Mouse (Mus musculus): ENCODE results near the gene Neto2. TPM values are rescaled to one million over a fixed set of nuclear protein-coding genes. Genes with fewer than 3 reads are reported as not detected.
"Not testable (repeated sequence)": the region's sequence is repeated elsewhere in the genome, so short reads cannot be mapped to it uniquely, and the experiment has no call there.

Neto2 gene
- polyA plus RNA-seq, 1 experiment from 2014 or later, result 32.1 TPM

DNA sequence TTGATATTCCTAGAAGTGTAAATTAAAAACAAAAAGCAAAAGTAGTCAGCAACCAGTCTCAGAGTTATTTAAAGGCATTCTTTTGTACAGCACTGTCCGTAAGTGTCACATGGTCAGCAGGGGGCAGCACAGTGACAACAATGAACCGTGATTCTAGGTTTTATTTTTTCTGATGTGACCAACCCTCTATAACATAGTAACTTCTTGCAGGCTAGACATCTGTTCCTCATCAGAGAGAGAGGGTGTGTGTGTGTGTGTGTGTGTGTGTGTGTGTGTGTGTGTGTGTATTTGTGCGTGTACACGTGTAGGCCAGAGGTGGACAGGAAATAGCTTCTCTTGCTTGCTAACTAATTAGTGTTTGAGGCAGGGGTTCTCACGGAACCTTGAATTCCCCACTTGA lies 38.7 kb downstream of the Neto2 start:
- no peaks in the 10 kb centered on the region for H3K9me3 ChIP-seq (ENCODE audit: control insufficient read depth, low read length)
- WGBS, result 75% methylated on average over 5 of the region's 5 CpGs
- H3K4me3 ChIP-seq (ENCODE audit: low read depth, low read length), result no peak overlapping the region
- H3K4me2 ChIP-seq (ENCODE audit: low read depth, low read length, severe bottlenecking), result no peak overlapping the region
- H3K9ac ChIP-seq (ENCODE audit: low read length), result no peak overlapping the region
- ATAC-seq (replicated peaks; ENCODE audit: low FRiP score) (no peak), DNase-seq (ENCODE audit: low spot score) (peak; percentile 68)
- H3K27ac ChIP-seq (ENCODE audit: low read depth, low read length), result no peak overlapping the region
- no peaks in the 10 kb centered on the region for H3K27me3 ChIP-seq (ENCODE audit: control insufficient read depth, insufficient read depth, low read length)
- no peaks in the 10 kb centered on the region for H3K36me3 ChIP-seq (ENCODE audit: control insufficient read depth, insufficient read depth, low read length)
- H3K4me1 ChIP-seq (replicated peaks; ENCODE audit: control insufficient read depth, insufficient read depth, low read length), result no peaks in the 10 kb centered on the region

DNA sequence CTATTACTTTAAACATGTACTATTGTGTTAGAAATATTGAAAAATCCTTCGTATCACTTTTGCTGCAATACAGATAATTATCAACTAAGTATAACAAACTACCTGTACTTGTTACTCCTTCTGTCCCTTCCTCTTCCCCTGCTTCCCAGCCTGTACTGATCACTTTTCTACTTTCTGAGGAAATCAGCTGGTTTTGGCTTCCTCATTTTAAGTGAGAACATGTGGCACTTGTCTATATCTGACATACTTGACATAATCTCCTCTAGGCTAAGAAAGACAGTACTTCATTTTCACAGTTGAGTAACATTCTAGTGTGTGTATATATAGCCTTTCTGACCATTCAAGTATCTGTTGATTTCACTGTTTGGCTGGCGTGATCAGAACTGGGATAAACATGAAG lies 49.5 kb downstream of the Neto2 start:
- Histone ChIP-seq H3K4me2 (ENCODE audit: low read depth, low read length, severe bottlenecking) (no peak overlapping the region), H3K36me3 (ENCODE audit: control insufficient read depth, insufficient read depth, low read length) (no peaks in the 10 kb centered on the region; the same call in 1 of the 2 replicates), H3K27me3 (ENCODE audit: control insufficient read depth, insufficient read depth, low read length) (no peaks in the 10 kb centered on the region), H3K4me1 (replicated peaks; ENCODE audit: control insufficient read depth, insufficient read depth, low read length) (no peaks in the 10 kb centered on the region), H3K9me3 (ENCODE audit: control insufficient read depth, low read length) (no peaks in the 10 kb centered on the region), H3K4me3 (ENCODE audit: low read depth, low read length) (no peak overlapping the region), H3K9ac (ENCODE audit: low read length) (no peak overlapping the region), H3K27ac (ENCODE audit: low read depth, low read length) (no peak overlapping the region)
- ATAC-seq (replicated peaks; ENCODE audit: low FRiP score), result no peak
- 91% methylated on average over 2 of the region's 2 CpGs for WGBS
- no peak for DNase-seq (ENCODE audit: low spot score)

DNA sequence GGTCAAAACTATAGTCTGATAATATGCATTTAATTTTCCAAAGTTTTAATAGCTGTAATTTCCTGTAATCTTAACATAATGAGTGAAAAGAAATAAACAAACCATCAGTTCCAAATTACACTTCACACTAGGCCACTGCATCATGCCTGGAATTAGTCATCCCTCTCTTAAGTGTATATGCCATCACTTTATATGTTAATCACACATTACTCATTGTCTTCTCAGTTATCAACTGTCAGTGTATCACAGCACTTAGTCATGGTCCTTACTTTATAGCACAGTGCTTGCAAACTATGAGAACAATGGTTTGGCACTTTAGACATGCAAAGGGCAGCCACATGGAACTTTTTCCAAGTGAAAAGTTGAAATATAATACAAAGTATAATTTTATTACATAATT lies 52.2 kb downstream of the Neto2 start:
- peaks cover 3% of the 10 kb centered on the region; the same call in 1 of the 2 replicates for H3K36me3 ChIP-seq (ENCODE audit: control insufficient read depth, insufficient read depth, low read length)
- ATAC-seq (replicated peaks; ENCODE audit: low FRiP score) (no peak), DNase-seq (ENCODE audit: low spot score) (no peak)

DNA sequence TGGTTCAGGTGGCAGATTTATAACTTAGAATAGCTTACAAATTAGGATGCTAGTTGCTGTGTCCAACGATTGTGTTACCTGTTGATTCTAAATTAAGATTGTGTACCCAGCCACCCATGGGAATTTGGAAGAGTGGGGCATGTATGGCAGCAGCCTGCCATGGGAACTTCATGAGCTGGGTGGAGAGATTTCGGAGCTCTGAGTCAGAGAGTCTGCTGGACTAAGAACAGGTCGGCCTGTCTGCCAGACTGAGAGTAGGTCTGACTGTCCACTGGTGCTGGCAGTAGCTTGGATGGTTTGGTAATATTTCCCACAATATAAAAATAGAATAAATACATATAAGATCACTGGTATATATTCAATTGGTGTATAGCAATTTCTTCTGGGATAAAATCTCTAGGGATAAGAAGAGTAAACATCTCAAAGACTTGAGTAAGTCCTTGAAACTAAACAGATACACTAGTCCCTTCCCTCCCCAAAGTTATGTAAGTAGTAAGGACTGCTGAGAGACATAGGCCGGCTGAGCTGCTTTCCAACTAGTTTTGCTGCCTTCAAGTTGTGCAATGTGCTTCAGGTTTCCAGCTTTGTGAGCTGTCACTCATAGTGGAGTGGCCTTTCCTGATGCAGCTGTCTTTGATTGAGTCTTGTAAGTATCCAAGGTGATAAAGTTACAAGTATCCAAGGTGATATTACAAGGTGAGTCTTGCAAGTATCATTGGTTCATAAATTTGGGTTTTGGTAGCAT lies 55.6 kb downstream of the Neto2 start:
- Histone ChIP-seq H3K36me3 (ENCODE audit: control insufficient read depth, insufficient read depth, low read length) (peaks cover 4% of the 10 kb centered on the region; the same call in 1 of the 2 replicates), H3K4me1 (replicated peaks; ENCODE audit: control insufficient read depth, insufficient read depth, low read length) (no peaks in the 10 kb centered on the region), H3K27ac (ENCODE audit: low read depth, low read length) (no peak overlapping the region), H3K4me3 (ENCODE audit: low read depth, low read length) (no peak overlapping the region), H3K27me3 (ENCODE audit: control insufficient read depth, insufficient read depth, low read length) (no peaks in the 10 kb centered on the region), H3K4me2 (ENCODE audit: low read depth, low read length, severe bottlenecking) (no peak overlapping the region), H3K9me3 (ENCODE audit: control insufficient read depth, low read length) (no peaks in the 10 kb centered on the region), H3K9ac (ENCODE audit: low read length) (no peak overlapping the region)
- 91% methylated on average over 4 of the region's 4 CpGs for WGBS
- ATAC-seq (replicated peaks; ENCODE audit: low FRiP score) (no peak), DNase-seq (ENCODE audit: low spot score) (no peak)

More for the DNA sequence above, 52.2 kb downstream of the Neto2 start:
- Histone ChIP-seq H3K4me3 (ENCODE audit: low read depth, low read length) (no peak overlapping the region), H3K27me3 (ENCODE audit: control insufficient read depth, insufficient read depth, low read length) (no peaks in the 10 kb centered on the region), H3K9me3 (ENCODE audit: control insufficient read depth, low read length) (no peaks in the 10 kb centered on the region), H3K4me2 (ENCODE audit: low read depth, low read length, severe bottlenecking) (no peak overlapping the region), H3K27ac (ENCODE audit: low read depth, low read length) (no peak overlapping the region), H3K4me1 (replicated peaks; ENCODE audit: control insufficient read depth, insufficient read depth, low read length) (no peaks in the 10 kb centered on the region), H3K9ac (ENCODE audit: low read length) (no peak overlapping the region)

DNA sequence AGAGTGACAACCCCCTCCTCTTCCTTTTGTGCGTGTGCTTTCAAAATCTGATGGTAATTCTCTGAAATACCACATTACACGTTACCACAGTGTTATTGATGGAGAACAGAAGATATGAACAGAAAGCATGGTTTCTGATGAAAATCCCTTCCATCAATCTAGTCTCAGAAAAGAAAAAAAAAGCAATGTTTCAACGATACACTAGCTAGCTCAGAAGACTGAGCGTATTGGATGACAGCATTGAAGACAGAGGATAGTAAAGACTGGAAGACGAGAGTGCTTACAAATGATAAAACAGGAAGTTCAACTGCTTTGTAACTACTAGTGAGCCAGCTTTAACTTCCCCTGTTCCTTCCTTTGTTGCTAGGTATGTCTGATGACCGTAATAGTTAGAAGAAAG lies 76.3 kb downstream of the Neto2 start:
- no peaks in the 10 kb centered on the region for H3K27me3 ChIP-seq (ENCODE audit: control insufficient read depth, insufficient read depth, low read length)
- H3K27ac ChIP-seq (ENCODE audit: low read depth, low read length), result no peak overlapping the region
- no peak overlapping the region for H3K4me3 ChIP-seq (ENCODE audit: low read depth, low read length)
- no peak overlapping the region for H3K4me2 ChIP-seq (ENCODE audit: low read depth, low read length, severe bottlenecking)
- H3K9me3 ChIP-seq (ENCODE audit: control insufficient read depth, low read length), result no peaks in the 10 kb centered on the region
- H3K36me3 ChIP-seq (ENCODE audit: control insufficient read depth, insufficient read depth, low read length), result no peaks in the 10 kb centered on the region
- no peak for DNase-seq (ENCODE audit: low spot score)
- ATAC-seq (replicated peaks; ENCODE audit: low FRiP score), result no peak
- H3K4me1 ChIP-seq (replicated peaks; ENCODE audit: control insufficient read depth, insufficient read depth, low read length), result no peaks in the 10 kb centered on the region
- H3K9ac ChIP-seq (ENCODE audit: low read length), result no peak overlapping the region
- 91% methylated on average over 6 of the region's 6 CpGs for WGBS

DNA sequence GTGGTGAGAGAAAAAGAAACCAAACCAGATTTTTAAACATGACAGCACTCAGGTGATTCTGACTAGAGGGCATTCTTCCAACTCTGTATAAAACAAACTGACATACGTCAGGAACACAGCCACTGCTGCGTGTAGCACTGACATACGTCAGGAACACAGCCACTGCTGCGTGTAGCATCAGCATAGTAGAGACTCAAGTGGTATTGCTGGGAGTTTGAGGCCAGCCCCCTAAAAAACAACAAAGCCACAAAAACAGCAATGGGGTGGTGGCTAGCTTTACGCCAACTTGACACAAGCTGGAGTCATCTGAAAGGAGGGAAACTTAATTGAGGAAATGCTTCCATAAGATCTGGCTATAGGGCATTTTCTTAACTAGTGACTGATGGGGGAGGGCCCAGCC lies 77.5 kb downstream of the Neto2 start:
- Histone ChIP-seq H3K27ac (ENCODE audit: low read depth, low read length) (no peak overlapping the region), H3K4me2 (ENCODE audit: low read depth, low read length, severe bottlenecking) (no peak overlapping the region), H3K27me3 (ENCODE audit: control insufficient read depth, insufficient read depth, low read length) (no peaks in the 10 kb centered on the region), H3K36me3 (ENCODE audit: control insufficient read depth, insufficient read depth, low read length) (no peaks in the 10 kb centered on the region), H3K4me3 (ENCODE audit: low read depth, low read length) (no peak overlapping the region), H3K9me3 (ENCODE audit: control insufficient read depth, low read length) (no peaks in the 10 kb centered on the region), H3K9ac (ENCODE audit: low read length) (no peak overlapping the region), H3K4me1 (replicated peaks; ENCODE audit: control insufficient read depth, insufficient read depth, low read length) (no peaks in the 10 kb centered on the region)
- 89% methylated on average over 5 of the region's 5 CpGs for WGBS
- ATAC-seq (replicated peaks; ENCODE audit: low FRiP score), result no peak
- DNase-seq (ENCODE audit: low spot score), result no peak

DNA sequence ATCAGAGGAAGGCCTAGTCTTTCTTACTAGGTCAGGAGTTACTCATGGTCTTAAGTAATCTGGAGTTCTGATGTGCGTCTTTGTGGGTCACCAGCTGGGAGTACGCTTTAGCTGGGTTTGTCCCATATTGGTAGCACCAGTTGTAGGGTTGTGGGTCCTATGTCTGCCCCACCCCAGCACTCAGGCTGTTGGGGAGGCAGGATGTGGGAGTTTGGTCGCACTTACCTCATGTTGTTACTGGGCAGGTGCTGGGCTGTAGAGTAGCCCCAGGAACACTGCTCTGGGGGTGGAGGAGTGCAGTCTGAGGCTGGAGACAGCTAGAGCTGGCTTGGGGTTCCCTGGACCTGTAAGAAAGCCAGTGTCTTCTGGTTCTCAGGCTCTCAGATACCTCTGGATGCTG lies 81.9 kb downstream of the Neto2 start:
- Histone ChIP-seq H3K4me1 (replicated peaks; ENCODE audit: control insufficient read depth, insufficient read depth, low read length) (no peaks in the 10 kb centered on the region), H3K9me3 (ENCODE audit: control insufficient read depth, low read length) (no peaks in the 10 kb centered on the region), H3K4me3 (ENCODE audit: low read depth, low read length) (no peak overlapping the region), H3K4me2 (ENCODE audit: low read depth, low read length, severe bottlenecking) (no peak overlapping the region), H3K27ac (ENCODE audit: low read depth, low read length) (no peak overlapping the region), H3K9ac (ENCODE audit: low read length) (no peak overlapping the region), H3K36me3 (ENCODE audit: control insufficient read depth, insufficient read depth, low read length) (no peaks in the 10 kb centered on the region), H3K27me3 (ENCODE audit: control insufficient read depth, insufficient read depth, low read length) (no peaks in the 10 kb centered on the region)
- DNase-seq (ENCODE audit: low spot score) (no peak), ATAC-seq (replicated peaks; ENCODE audit: low FRiP score) (no peak)
- 93% methylated on average over 3 of the region's 3 CpGs for WGBS

DNA sequence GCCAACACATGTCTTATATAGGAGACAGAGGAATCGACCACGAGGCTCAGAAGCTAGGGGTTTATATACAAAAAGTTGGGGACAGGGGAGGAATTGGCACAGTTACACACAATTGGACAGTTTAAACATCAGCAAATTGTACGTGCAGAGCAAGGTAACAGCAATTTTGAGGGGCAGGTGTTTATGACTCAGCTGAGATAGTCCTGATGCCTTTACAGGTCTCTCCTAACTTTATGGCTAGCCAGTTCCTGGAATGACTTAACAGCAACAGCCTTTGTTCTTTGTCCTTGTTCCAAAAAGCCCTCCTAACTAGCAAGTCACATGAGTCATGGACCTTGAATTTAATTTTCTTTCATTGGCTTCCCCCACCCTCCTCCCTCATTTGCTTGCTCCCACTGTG lies 83.6 kb downstream of the Neto2 start:
- H3K4me1 ChIP-seq (replicated peaks; ENCODE audit: control insufficient read depth, insufficient read depth, low read length); H3K4me2 ChIP-seq (ENCODE audit: low read depth, low read length, severe bottlenecking); H3K27me3 ChIP-seq (ENCODE audit: control insufficient read depth, insufficient read depth, low read length); H3K9ac ChIP-seq (ENCODE audit: low read length); ATAC-seq (replicated peaks; ENCODE audit: low FRiP score); H3K9me3 ChIP-seq (ENCODE audit: control insufficient read depth, low read length); H3K27ac ChIP-seq (ENCODE audit: low read depth, low read length); DNase-seq (ENCODE audit: low spot score); H3K4me3 ChIP-seq (ENCODE audit: low read depth, low read length); H3K36me3 ChIP-seq (ENCODE audit: control insufficient read depth, insufficient read depth, low read length): not testable (repeated sequence)
- WGBS, result 84% methylated on average over 3 of the region's 3 CpGs

DNA sequence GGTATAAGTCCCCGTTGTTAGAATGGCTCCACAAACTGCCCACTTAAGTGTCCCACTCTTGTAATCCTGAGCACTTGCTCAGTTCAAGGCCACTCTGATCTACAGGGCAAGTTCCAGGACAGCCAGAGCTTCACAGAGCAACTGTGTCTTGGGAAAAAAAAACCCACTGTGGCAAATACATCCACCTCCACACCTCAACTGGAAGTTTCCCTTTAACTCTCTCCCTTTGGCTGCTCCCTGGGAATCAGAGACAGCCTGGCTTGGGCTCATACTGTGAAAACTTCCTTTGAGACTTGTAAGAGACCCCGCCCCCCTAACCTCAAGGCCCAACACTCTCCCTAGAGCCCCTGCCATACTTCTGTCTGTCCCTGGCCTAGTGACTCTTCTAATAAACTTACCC lies 91.9 kb downstream of the Neto2 start:
- H3K9me3 ChIP-seq (ENCODE audit: control insufficient read depth, low read length), result no peaks in the 10 kb centered on the region
- H3K36me3 ChIP-seq (ENCODE audit: control insufficient read depth, insufficient read depth, low read length), result no peaks in the 10 kb centered on the region
- ATAC-seq (replicated peaks; ENCODE audit: low FRiP score) (no peak), DNase-seq (ENCODE audit: low spot score) (peak; percentile 11)
- no peak overlapping the region for H3K4me2 ChIP-seq (ENCODE audit: low read depth, low read length, severe bottlenecking)
- no peaks in the 10 kb centered on the region for H3K4me1 ChIP-seq (replicated peaks; ENCODE audit: control insufficient read depth, insufficient read depth, low read length)
- H3K27me3 ChIP-seq (ENCODE audit: control insufficient read depth, insufficient read depth, low read length), result no peaks in the 10 kb centered on the region
- no peak overlapping the region for H3K9ac ChIP-seq (ENCODE audit: low read length)
- H3K4me3 ChIP-seq (ENCODE audit: low read depth, low read length), result no peak overlapping the region
- H3K27ac ChIP-seq (ENCODE audit: low read depth, low read length), result no peak overlapping the region
- WGBS, result 88% methylated on average over 2 of the region's 2 CpGs
